Mouse (Mus musculus): ENCODE measurements at regions not wholly inside any gene's neighbourhood (a gene's known extent, or its start where the extent isn't known, plus 50 kb on each side); places are given as distances from the start of the nearest gene placed in this dataset.

DNA sequence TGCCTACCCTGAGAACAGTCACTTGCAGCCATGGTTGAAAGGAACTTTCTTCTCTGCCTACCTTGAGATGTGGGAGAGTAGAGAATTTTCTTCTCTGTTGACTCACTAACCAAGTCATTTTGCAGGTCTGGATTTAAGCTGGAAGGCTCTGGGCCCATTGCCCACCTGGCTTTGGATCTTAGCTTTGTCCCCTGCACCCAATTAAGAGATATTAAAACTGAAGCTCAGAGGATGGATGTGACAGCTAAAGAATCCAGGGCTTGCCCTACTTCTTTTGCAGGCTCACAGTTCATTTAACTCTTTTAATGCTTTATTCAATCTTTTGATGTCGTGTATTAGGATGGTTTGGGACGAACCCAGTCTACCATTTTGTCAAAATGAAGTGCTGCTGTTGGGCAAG is 58.8 kb upstream of the Gnao1 start:
- no peak for ATAC-seq (ENCODE audit: low FRiP score)
- 62% methylated on average over 2 of the region's 2 CpGs for WGBS
- H3K27ac ChIP-seq (ENCODE audit: low read depth, low read length): no peak overlapping the region

DNA sequence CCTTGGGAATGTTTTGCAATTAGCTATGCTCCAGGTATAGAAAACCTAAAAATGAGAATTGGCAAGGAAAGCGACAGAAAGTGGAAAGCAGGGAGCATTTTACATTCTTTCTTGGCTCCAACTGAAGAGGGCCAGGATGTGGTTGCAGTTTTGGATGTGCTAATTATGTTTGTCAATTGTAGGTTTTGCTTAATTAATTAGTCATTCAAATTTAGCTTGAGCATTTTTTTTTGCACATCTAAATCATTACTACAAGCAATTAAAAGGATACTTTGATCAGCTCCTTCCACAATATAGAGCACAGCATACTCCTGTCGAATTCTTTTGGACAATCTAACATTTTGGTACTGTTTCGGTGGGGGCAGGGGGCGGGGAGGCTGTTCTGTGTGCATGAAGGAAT is 53.8 kb upstream of the Gnao1 start:
- Histone ChIP-seq H3K4me1 (replicated peaks; ENCODE audit: control insufficient read depth, insufficient read depth, low read length) (no peaks in the 10 kb centered on the region), H3K27me3 (ENCODE audit: control insufficient read depth, insufficient read depth, low read length) (no peaks in the 10 kb centered on the region), H3K9ac (ENCODE audit: low read depth, low read length) (no peak overlapping the region), H3K9me3 (ENCODE audit: control insufficient read depth, low read length) (no peaks in the 10 kb centered on the region), H3K4me3 (ENCODE audit: low read depth, low read length) (no peak overlapping the region), H3K27ac (ENCODE audit: low read depth, low read length) (no peak overlapping the region), H3K4me2 (replicated peaks; ENCODE audit: low read depth, low read length) (no peak overlapping the region), H3K36me3 (ENCODE audit: control insufficient read depth, insufficient read depth, low read length) (no peaks in the 10 kb centered on the region)
- DNase-seq (ENCODE audit: low spot score) (no peak), ATAC-seq (ENCODE audit: low FRiP score) (no peak)
- 90% methylated on average over 4 of the region's 4 CpGs for WGBS

More for the DNA sequence above, 58.8 kb upstream of the Gnao1 start:
- Histone ChIP-seq H3K4me1 (replicated peaks; ENCODE audit: control insufficient read depth, insufficient read depth, low read length) (no peaks in the 10 kb centered on the region), H3K9me3 (ENCODE audit: control insufficient read depth, low read length) (no peaks in the 10 kb centered on the region), H3K4me3 (ENCODE audit: low read depth, low read length) (no peak overlapping the region), H3K36me3 (ENCODE audit: control insufficient read depth, insufficient read depth, low read length) (no peaks in the 10 kb centered on the region), H3K27me3 (ENCODE audit: control insufficient read depth, insufficient read depth, low read length) (no peaks in the 10 kb centered on the region), H3K4me2 (replicated peaks; ENCODE audit: low read depth, low read length) (no peak overlapping the region), H3K9ac (ENCODE audit: low read depth, low read length) (no peak overlapping the region)
- DNase-seq (ENCODE audit: low spot score): no peak

All from hindbrain, embryonic 11.5 days (tissue).